Mouse (Mus musculus) gastrocnemius, adult 18-20 months (tissue): ENCODE measurements around the gene Copz1. TPM values are rescaled to one million over a fixed set of nuclear protein-coding genes. Genes with fewer than 3 reads are reported as not detected.
A peak's percentile ranks its signal among the peaks of the same experiment; 100 is the strongest.
"Not testable (repeated sequence)": the region's sequence is repeated elsewhere in the genome, so short reads cannot be mapped to it uniquely, and the experiment has no call there.

Experiments
- DNase-seq: peaks from one replicate; pipeline ENCODE4 v3.0.0; 2021; ENCODE audit warnings: low spot score
- total RNA-seq, 2 experiments: library from RNA; stranded (reverse); gene quantifications; 2 replicates each; pipeline ENCODE4 v1.2.3; 2021

Gene Copz1
- total RNA-seq, 2 experiments from 2014 or later: 35.8 to 37.3 TPM

- peak; percentile 82 for DNase-seq
Measured at GRCm38 (mm10) chr15:103250195-103250740, 22.2 kb upstream of the Copz1 start.

- no peak for DNase-seq
Measured at GRCm38 (mm10) chr15:103251595-103251994, 20.9 kb upstream of the Copz1 start.

DNA sequence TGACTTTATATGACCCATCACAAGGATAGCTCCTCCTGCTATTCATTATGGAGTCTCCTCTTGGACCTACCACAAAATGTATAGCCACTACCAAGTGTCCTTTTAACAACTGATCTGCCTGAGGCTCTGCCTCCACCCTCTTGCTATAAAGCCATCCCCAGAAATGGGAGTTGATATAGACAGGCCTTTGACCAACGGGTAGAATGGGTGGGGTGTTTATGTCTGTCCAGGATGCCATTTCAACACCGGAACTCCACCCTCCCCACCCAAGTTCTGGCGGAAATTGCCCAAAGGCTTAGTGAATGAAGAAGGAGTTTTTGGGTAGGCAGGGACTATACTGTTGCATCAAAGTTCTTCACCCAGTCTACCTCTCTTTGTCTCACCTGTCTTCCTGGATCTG is 19.9 kb upstream of the Copz1 start:
- DNase-seq: no peak

- DNase-seq: no peak
Measured at GRCm38 (mm10) chr15:103253352-103253751, 19.2 kb upstream of the Copz1 start.

DNA sequence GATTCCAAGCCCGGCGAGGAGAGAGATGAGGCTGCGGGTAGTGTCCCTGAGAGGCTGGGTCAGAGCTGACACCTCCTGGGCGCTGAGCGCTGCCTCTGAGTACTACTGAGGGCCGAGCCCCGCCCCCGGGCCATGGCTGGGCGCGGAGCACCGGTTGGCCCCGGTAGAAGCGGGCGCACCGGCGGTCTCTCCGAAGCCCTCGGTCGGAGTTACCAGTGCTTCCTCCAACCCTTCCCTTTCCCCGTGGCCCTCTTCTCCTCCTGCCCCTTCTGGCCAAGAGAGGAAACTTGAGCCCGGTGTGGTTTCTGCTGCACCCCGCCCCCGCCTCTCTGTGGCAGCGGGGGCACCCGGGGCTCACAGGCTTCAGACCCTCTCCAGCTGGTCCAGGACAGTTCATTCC is 17.3 kb upstream of the Copz1 start:
- peak; percentile 43 for DNase-seq

- no peak for DNase-seq
Measured at GRCm38 (mm10) chr15:103256210-103256986, 16.1 kb upstream of the Copz1 start.

DNA sequence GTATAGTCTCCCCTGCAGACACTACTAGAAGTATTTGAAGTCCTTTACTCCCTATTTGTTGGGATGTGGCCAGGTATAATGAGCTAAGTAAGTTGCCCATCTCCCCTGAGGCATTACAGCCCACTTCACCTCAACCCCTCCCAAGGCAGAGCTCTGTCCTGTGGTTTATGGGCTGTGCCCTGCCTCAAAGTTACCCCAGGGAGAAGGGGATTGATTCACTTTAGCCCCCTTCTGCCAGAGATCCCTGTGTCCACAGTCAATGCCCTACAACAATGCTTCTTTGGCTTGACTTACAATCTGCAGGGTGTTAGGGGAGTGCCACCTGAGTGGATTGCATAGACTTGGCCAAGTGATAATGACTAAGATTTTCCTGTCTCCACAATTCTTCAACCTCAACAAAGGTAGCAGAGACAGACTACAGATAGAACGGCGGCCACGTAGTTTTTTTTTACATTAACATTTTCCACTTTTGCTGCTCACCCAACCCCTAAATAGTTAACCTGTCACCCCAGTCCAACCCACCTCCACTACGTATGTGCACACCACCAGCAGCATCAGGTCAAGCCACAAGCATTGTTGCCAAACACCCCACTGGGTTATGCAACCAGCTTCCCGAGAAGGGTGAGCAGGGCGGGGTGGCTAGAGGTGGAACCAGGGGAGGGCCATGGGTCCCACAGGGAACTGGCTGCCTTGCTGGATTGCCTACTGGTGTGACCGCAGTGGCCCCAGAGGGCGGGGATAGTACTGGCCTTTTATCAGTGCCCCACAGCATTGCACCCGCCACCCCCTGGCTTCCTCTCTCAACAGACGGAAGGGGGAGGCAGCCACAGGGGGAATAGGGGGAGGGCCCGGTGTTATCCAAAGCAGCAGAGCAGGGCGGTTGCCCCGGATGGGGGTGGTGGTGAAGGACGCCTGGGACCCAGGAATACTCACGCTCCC is 14.5 kb upstream of the Copz1 start, which contains the start of gene Nfe2:
TSS of gene Nfe2 (minus strand) at position 614 of the 939 bp plus-strand sequence.
- peak; percentile 41 for DNase-seq

DNA sequence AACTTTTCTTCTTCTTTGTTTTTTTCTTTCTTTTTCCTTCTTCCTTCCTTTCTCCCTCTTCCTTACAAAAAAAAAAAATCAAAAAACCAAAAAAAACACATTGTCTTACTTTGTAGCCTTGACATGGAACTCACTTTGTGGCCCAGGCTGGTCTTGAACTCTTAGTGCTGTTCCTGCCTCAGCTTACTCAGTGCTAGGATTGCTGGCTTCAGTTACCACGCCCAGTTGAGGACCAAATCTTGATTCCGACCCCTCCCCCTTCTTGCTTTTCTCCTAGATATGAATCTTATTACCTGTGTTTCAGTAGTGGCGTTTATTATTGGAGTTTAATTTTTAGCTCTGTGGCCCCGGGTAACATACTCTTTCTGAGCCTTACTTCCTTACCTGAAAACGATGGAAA is 13.4 kb upstream of the Copz1 start:
- no peak for DNase-seq

DNA sequence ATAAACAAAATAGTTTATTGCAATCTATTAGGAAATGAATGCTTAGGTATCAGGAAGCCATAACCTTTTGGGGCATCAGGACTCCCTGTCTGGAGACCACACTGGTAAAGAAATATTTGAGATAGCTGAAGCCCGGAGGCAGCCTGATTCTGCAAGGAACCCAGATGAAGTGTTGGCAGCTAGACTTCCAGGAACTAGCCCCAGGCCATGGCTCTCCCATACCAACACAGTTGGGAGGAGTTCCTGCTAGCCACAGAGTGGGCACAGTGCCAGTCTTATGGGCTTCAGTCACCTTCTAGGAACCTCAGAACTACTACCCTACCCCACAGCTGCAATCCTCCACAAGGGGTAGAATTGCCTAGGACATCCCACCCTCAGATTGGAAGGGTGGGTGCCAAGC is 12.5 kb upstream of the Copz1 start:
- DNase-seq: no peak

DNA sequence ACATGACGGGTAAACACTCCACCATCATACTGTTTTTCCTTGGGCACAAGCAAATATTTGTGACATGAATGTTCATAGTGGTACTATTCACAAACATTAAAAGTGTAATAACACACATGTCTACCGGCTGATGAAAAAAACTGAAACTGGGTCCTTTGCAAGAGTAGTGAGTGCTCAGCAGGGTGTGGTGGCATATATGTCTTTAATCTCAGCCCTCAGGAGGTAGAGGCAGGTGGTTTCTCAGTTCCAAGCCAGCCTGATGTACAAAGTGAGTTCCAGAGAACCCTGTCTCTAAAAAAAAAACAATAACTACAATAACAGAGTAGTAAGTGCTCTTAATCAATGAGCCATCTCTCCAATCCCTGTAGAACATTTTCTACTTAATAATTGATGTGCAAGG is 7.7 kb upstream of the Copz1 start:
- no peak for DNase-seq

DNA sequence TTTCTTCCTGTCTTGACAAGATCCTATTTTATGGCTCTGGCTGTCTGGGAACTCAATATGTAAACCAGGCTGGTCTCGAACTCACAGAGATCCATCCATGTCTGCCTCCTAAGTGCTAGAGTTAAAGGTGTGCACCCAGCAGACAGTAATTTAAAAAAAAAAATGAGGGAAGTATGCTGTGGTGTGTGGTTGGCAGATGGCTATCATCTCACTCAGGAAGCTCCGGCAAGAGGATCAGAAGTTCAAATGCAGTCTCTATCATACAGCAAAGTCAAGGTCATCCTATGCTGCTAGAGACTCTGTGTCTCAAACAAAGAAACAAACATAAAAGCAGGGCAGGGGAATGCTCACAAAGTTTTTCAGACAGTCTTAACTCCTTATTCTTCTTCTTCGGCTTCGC is 3.6 kb upstream of the Copz1 start:
- no peak for DNase-seq

GRCm38 (mm10) chr15:103275943-103276342 is 3.4 kb downstream of the Copz1 start:
- not testable (repeated sequence) for DNase-seq

GRCm38 (mm10) chr15:103277949-103278348 is 5.4 kb downstream of the Copz1 start:
- no peak for DNase-seq

- DNase-seq: no peak
Measured at GRCm38 (mm10) chr15:103279750-103280149, 7.2 kb downstream of the Copz1 start.

DNA sequence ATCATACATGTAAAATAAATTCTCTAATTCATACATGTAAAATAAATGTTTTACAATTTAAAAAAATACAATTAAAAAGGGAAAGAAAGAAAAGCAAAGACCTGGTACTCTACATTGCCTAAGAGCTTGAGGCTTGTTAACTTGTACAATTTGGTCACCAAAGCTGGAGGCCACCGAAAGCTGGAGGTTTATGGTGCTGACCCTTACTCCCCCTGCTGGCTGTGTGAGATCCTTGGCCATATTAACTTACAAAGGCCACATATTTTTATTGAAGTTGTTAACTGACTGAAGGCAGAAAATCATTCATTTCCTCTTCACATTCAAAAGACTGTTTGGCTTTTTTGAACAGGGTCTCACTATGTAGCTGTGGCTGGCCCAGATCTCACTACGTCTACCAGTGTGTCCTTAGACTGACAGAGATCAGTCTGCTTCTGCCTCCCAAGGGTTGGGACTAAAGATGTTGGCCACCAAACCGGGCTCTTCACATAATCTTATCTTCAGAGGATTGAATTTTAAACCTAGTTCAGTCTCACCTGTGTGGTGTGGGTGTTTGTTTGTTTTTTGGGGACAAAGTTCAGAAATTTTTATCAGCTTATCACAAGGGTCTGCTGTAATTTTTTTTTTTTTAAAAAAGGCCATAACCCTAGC is 8.4 kb downstream of the Copz1 start:
- DNase-seq: no peak

GRCm38 (mm10) chr15:103281465-103282205 is 9.1 kb downstream of the Copz1 start:
- DNase-seq: no peak

DNA sequence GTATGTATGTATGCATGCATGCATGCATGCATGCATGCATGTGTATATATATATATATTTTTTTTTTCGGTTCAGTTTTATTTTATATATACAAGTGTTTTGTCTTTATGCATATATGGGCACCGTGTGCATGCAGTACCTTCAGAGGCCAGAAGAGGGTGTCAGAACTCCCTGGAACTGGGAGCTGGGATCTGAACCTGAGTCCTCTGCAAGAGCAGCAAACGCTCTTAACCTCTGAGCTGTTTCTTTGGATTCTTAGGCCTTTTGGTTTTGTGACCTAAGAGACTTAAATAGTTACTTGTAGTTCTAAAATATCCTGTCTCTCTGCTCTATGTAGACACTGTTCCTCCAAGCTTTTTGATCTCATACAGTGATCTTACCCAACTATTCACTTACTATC is 11.6 kb downstream of the Copz1 start:
- no peak for DNase-seq

DNA sequence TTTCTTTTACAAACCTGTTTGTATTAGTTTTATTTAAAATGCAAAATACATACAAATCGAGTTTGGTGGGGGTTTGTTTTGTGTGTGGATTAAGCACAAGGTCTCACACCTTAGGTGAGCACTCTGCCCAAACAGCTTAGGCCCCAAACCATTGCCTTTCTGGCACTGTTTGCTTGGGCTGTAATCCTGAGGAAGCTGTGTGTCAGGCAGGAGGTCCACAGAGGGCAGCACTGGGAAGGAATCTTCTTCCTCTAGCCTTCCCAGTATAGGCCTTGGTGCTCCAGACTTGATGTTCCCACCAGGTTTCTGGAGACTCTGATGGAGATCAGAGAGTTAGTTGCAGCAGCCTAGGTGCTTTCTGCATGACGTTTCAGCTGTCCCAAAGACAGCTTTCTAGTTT is 12.1 kb downstream of the Copz1 start:
- DNase-seq: no peak

- peak; percentile 67 for DNase-seq
Measured at GRCm38 (mm10) chr15:103285778-103286417, 13.4 kb downstream of the Copz1 start.

- no peak for DNase-seq
Measured at GRCm38 (mm10) chr15:103289600-103289999, 17.1 kb downstream of the Copz1 start.
